Mouse (Mus musculus) stomach, adult 2 months (tissue): Measurements from ENCODE around the gene Olfr741. TPM values are rescaled to one million over a fixed set of nuclear protein-coding genes. Genes with fewer than 3 reads are reported as not detected.

Source experiments
- polyA plus RNA-seq: library from polyadenylated mRNA; depleted of rRNA; stranded (reverse); fragments of >200 nt; gene quantifications from 2 replicates; pipeline ENCODE4 v1.2.3, GENCODE M21; 2012; rRNA removed

Olfr741 gene
- polyA plus RNA-seq: not detected in 2 replicates

DNA sequence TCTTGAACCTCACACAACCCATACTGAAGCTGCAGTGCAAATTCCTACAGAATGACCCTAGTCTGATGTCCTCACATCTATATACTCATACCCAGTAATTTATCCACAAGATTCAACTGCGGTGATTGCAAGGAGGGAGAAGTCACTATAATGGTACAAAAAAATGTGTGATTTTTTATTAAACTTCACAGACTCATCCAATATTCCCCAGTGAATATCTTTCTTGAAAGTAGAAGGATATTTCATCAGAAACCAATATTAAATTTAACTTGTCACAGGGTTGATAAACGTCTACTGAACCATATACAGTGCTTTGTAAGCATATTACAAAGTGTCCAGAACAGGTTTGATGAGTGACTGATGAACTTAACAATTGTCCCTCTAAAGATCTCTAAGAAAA is at the start of gene Olfr741:
Olfr741 (plus strand) TSS at position 301 of the 400 bp plus-strand sequence.

DNA sequence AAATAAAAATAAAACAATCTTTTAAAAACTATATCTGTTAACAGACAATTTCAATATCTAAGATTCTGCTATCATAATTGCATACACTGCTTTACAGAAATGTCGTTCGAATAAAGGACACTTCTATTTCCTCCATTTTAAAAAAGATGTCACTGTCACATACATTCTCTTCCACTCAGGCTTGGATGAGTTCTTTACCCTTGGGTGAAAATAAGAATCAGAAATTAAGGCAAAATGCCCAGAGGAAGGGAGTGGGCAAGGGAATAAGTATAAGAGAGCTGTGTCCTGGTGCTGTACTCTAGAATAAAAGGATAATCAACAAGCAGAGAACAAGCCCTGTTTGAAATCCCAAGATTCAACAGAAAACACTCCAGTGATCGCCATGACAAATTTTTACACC is 27.3 kb upstream of the Olfr741 start, which contains the start of gene Olfr740:
Olfr740 (plus strand) TSS at position 301 of the 400 bp plus-strand sequence.

DNA sequence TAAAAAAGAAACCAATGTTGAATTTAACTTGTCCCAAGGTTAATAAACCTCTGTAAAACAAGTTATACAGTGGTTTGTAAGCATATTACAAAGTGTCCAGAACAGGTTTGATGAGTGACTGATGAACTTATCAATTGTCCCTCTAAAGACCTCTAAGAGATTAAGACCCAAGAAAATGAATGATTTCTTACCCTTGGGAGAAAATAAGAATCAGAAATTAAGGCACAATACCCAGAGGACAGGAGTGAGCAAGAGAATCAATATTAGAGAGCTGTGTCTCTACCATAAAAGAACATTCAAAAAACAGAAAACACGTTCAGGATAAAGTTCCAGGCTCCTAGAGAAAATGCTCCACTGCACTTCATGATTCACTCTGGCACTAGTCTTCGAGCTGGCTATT is 30.8 kb downstream of the Olfr741 start, which contains the start of gene Olfr742:
Olfr742 (plus strand) TSS at position 301 of the 400 bp plus-strand sequence.

DNA sequence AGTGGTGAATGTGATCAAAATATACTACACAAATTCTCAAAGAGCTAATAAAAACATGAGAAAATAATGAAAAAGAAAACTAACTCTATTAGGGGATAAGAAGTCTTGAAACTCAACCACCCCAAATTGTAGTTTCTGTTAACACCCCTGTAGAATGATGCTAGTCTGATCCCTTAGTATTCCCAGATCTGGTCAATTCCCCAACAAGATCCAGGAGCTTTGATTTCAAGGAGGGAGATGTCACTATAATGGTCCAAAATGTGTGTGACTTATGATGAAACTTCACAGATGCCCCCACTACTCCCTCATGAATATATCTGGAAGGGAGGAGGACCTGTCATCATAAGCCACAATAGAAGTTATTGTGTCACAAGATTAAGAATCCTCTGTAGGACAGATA is 49.0 kb downstream of the Olfr741 start, which contains the start of gene Olfr743:
Olfr743 (plus strand) TSS at position 301 of the 400 bp plus-strand sequence.

Other genes with a start within 250 kb of the Olfr741 start
- not detected in 2 replicates for gene Olfr731, start 230.9 kb upstream of the Olfr741 start, polyA plus RNA-seq
- not detected in 2 replicates for gene Olfr732, start 188.5 kb upstream of the Olfr741 start, polyA plus RNA-seq
- not detected in 2 replicates for gene Olfr733, start 171.2 kb upstream of the Olfr741 start, polyA plus RNA-seq
- gene Olfr734, start 146.0 kb upstream of the Olfr741 start, polyA plus RNA-seq: not detected in 2 replicates
- not detected in 2 replicates for gene Olfr735, start 123.9 kb upstream of the Olfr741 start, polyA plus RNA-seq
- gene Tlr11, start 114.8 kb upstream of the Olfr741 start, polyA plus RNA-seq: 0.02 TPM in 2 replicates
- gene Olfr736, start 91.6 kb upstream of the Olfr741 start, polyA plus RNA-seq: not detected in 2 replicates
- not detected in 2 replicates for gene Olfr738, start 65.2 kb upstream of the Olfr741 start, polyA plus RNA-seq
- not detected in 2 replicates for gene Olfr739, start 54.1 kb upstream of the Olfr741 start, polyA plus RNA-seq
- gene Olfr740, start 27.2 kb upstream of the Olfr741 start, polyA plus RNA-seq: not detected in 2 replicates
- gene Olfr742, start 30.9 kb downstream of the Olfr741 start, polyA plus RNA-seq: not detected in 2 replicates
- not detected in 2 replicates for gene Olfr743, start 49.1 kb downstream of the Olfr741 start, polyA plus RNA-seq
- gene Olfr744, start 142.1 kb downstream of the Olfr741 start, polyA plus RNA-seq: not detected in 2 replicates
- not detected in 2 replicates for gene Olfr745, start 166.7 kb downstream of the Olfr741 start, polyA plus RNA-seq
- not detected in 2 replicates for gene Olfr746, start 174.3 kb downstream of the Olfr741 start, polyA plus RNA-seq
- gene Olfr747, start 220.5 kb downstream of the Olfr741 start, polyA plus RNA-seq: not detected in 2 replicates
- not detected in 2 replicates for gene Olfr748, start 234.6 kb downstream of the Olfr741 start, polyA plus RNA-seq